Mouse (Mus musculus) lung, postnatal 4 days (tissue): Measurements from ENCODE around the gene Clpx.
"Not testable (repeated sequence)": the region's sequence is repeated elsewhere in the genome, so short reads cannot be mapped to it uniquely, and the experiment has no call there.

Source experiments
- DNase-seq, 2 experiments: peaks; one replicate each; pipeline ENCODE4 v3.0.0; 2021

The Clpx gene

DNA sequence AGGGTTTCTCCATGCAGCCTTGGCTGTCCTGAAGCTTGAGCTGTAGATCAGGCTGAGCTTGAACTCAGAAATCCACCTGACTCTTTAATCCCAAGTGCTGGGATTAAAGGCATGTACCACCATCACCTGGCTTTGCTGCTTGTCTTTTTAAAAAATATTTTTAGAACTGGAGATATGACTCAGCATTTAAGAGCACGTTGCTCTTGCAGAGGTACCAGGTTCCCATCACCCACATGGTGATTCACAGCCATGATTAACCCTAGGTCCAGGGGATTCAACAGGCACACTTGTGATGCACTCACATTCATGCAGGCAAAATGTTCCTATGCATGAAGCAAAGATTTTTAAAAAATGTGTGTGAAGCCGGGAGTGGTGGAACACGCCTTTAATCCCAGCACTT lies 1.6 kb upstream of the Clpx start:
- DNase-seq: no peak

DNA sequence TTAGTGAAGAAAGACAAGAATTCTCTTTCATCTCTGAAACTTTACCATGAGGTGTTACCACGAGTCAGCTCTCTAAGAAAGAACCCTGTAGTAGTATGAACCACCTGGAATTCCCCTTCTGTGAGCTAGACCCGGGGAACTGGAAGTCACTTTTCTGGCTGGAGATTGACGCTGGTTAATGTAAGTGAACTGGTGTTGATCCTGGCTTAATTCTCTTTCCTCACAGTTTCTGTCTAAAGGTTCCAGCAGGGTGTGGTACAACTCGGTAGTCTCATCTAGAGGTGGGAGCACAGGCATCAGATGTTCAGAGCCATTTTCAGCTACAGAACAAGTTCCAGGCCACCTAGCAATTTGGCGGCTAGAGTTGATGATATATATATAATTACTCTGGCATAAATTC lies 941 bp upstream of the Clpx start:
- no peak for DNase-seq

DNA sequence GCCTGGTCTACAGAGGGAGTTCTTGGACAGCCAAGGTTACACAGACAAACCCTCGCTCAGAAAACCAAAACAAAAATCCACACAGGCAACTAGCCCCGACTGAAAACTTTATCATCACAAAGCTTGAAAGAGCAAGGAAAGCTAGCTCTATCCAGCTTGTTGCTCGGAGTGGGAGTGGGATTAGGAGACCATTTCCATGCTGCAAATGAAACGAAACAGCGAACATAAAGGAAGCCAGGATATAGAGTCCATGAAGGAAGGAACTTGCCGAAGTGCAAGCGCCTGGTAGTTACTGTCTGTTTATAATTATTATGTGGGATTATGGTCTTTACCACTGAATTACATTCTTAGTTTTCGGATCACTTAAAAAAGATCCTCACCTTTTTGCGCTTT lies 484 bp upstream of the Clpx start:
- DNase-seq: peak in 1 of 2 experiments; percentile 11

DNA sequence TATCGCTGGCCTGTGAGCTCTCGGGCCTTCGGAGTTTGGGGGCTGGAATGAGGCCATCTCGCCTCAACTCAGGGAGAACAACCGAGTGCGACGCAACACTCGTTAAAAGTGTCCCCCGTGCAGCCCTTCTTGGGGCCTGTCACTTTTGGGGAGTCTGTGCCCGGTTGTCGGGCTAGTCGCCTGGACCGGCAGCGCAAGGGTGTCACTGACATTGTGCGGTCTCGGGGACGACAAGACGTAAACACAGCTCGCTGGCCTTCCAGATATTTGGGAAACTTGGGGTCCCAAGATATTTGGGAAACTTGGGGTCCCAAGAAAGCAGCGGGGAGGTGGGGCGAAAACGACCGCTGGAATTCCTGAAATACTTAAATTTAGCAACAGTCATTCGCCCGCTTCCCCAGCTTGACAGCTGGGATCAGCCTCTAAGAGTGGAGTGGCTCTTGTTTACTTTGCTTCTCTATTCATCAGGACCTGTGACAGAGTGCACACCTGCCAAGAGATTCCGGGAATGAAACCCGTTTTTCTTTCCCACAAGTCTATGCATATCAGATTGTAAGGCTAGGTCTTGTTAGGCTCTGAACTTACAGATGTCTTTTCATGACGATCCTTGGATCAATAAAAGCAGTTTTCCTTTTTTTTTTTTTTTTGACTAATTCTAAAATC lies 787 bp downstream of the Clpx start:
- no peak for DNase-seq

DNA sequence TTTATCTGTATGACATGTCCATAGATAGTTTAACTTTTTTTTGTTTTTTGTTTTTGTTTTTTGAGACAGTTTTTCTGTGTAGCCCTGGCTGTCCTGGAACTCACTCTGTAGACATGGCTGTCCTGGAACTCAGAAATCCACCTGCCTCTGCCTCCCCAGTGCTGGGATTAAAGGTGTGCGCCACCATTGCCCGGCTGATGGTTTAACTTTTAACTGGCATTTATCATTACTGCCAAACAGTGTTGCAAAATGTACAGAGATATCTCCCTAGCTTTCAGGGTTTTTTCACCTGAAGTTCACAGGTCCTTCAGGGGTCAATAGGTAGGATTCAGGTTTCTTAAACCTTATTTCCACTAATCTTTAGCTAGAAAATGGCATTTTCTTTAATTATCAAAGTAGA lies 3.0 kb downstream of the Clpx start:
- no peak for DNase-seq

DNA sequence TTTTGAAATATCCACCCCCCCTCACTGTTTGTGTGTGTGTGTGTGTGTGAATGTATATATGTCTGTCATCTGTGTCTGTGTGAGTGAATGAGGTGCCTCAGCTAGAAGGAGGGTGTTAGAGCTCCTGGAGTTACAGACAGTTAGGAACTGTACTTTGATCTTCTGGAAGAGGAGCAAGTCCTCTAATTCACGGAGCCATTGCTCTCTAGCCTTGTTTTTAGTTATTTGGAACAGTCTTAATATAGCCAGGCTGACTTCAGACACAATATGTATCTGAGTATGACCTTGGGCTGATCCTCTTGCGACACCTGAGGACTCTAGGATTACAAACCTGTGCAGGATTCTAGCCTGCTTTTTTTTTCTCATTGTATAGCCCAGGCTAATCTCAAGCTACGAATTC lies 4.7 kb downstream of the Clpx start:
- no peak for DNase-seq

DNA sequence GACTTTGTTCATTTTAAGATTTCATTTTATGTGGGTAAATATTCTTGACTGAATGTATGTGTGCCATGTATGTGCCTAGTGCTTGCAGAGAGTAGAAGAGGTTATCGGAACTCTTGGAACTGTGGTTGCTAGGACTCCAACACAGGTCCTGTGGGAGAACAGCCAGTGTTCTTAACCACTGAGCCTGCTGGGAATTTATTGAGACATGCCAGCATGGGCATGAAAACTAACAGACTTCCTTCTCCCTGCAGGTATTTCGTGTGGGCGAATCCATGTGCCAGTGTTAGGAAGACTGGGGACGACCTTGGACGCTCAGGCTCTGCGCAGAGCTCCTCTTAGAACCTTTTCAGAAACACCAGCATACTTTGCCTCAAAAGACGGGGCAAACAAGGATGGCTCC lies 5.6 kb downstream of the Clpx start:
- no peak for DNase-seq

DNA sequence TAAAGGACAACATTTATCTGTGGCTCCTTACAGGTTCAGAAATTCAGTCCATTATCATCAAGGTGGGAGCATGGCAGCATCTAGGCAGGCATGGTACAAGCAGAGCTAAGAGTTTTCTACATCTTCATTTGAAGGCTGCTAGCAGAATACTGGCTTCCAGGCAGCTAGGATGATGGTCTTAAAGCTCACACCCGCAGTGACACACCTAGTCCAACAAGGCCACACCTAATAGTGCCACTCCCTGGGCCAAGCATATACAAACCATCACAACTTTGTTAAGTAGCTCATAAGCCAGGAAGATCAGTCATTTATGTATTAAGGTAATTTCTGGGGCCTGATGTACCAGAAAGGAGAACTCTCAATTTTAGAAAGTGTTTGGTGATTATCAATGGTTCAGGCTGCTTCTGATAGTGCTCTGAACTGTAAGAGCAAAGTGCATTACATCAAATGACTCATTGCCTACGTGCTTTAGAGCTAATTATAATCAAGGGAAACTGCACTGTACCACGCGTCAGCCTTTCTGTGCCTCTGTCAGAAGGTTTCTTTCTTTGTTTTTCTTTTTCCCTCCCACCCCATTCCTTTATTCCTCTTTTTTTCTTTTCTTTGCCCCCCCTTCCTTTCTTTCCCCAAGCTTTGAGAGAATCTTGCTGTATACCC lies 8.4 kb downstream of the Clpx start:
- no peak for DNase-seq

DNA sequence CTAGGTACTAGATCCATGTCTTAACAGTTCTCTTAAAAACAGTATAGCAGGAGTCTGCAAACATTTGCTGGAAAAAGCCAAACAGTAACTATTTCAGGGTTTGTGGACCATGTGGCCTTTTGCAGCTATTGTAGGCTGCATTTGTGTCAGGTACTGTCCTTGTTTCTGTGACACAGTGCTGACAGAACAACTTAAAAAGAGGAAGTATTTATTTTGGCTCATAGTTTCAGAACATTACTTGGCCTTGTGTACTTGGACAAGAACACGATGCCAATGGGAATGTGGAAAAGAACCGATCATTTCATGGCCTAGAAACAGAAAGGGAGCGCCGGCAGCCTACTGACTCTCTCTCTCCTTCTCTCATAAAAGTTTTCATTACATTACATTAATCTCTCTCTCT lies 9.5 kb downstream of the Clpx start:
- no peak for DNase-seq

DNA sequence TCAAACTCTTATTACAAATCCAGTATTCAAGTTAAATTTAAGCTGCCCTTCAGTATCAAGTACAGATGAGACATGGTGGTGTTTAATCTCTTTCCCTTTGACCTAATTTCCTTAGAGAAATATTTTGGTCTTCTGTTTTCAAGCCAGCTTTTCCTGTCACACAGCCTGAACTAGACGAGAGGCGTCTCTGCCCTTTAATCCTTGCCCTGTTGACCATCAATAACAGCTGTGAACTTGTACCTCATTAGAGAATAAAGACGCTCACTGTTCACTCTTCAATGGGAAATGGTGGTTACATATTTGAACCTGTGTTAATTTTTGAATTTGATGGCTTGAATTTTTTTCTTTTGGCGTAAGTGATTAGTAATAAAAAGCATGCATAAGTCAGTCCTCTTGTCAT lies 10.2 kb downstream of the Clpx start:
- no peak for DNase-seq

DNA sequence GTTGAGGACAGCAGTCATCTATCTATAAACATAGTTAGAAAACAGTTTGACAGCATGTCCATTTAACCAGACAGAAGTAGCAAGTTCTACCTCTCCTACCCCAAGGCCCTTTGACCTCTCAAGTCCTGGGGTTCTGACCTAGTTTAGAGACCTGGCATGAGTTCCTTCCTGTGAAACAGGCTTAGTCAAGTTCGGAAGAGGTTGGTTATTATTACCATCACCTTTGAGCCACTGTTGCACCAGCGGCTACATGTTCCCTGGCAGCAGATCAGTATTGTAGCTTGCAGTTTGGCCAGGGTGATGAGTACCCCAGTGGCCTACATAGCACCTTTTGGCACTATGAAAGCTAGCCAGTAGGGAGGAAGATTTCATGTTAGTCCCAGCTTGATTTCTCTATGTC lies 12.6 kb downstream of the Clpx start:
- DNase-seq: no peak

DNA sequence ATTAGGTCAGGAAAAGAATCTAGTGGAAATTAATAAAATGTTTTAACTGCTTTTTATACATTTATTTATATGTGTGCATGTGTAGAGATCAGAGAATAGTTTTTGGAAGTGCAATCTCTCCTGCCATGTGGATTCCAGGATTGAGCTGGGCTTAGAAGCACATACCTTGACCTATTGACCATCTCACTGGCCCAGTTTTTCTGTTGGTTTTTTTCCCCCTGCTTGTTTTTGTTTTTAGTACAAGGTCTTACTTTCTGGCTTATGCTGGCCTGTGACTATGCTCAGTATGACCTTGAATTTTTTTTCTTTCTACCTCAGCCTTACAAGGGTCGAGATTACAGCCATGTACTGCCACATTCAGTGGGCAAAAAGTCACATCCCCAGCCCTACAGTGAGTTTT lies 14.0 kb downstream of the Clpx start:
- no peak for DNase-seq

DNA sequence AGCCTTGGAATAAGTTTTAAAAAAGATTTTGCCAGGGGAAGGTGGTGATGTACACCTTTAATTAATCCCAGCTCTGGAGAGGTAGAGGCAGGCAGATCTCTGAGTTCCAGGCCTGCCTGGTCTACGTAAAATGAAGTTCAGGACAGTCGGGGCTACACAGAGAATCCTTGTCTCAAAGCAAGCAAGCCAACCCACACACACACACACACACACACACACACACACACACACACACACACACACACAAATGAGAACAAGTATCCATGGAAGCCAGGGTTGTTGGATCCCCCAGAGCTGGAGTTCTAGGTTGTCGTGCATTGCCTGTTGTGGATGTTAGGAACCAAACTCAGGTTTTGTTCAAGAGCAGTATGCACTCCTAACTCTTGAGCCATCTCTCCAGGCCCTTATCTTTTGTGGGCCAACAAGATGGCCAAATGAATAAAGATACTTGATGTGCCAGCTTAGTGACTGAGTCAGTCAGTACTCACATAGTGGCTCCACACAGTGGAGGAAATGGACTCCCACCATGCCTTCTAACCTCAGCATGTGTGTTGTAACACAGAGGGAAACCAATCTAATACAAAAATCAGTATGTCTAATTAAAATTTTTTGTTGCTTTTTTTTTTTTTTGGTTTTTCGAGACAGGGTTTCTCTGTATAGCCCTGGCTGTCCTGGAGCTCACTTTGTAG lies 18.8 kb downstream of the Clpx start:
- DNase-seq: no peak

DNA sequence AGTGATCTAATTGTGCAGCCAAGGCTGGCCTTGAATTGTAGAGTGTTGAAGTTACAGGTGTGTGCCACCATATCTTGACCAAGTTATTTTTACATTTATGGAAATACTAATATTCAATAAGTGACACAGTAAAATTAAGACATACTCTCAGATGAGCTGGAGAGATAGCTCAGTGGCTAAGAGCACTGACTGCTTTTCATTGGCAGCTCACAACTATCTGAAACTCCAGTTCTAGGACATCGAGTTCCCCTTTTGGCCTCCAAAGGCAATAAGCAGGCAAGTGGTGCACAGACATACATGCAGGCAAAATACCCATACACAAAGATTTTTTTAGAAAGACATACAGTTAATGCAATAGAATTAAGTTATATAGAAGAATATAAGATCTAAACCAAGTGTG lies 19.8 kb downstream of the Clpx start:
- no peak for DNase-seq

DNA sequence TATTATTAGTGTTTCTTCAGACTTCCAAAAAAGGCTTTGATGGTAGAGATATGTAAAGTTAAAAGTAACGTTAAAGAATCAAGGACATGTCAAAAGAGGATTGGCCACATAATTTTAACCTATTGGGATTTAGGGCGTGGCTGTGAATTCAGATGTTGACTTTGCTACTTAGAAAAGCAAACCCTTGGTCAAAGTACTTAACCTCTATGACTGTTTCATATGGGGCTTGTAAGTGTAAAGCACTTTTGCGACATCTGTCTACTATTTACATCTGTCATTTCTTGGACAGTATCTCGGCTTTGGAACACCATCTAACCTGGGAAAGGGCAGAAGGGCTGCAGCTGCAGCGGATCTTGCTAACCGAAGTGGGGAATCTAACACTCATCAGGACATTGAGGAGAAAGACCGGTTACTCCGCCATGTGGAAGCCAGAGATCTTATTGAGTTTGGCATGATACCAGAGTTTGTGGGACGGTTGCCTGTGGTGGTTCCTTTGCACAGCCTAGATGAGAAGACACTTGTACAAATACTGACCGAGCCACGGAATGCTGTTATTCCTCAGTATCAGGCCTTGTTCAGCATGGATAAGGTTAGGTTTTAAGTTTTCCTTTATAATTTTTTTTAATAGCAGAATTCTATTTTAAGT lies 28.3 kb downstream of the Clpx start:
- no peak for DNase-seq

DNA sequence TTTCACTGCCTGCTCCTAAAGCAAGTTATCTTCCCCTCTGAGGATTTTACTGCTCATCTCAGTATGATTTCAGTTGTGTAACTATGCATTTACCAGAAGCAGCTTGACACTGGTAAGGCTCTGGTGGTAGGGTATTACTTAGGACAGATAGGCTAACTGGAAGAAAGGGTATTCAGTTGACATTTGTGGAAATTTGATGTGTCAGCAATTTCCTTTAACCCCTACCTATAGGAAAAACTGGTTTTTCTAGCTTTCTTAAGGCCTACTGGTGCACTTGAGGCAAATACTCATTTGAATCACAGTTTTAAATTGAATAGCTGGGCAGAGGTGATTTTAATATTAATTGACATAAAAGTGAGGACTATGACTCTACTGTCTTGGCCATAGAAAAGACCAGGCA lies 31.9 kb downstream of the Clpx start:
- DNase-seq: no peak

DNA sequence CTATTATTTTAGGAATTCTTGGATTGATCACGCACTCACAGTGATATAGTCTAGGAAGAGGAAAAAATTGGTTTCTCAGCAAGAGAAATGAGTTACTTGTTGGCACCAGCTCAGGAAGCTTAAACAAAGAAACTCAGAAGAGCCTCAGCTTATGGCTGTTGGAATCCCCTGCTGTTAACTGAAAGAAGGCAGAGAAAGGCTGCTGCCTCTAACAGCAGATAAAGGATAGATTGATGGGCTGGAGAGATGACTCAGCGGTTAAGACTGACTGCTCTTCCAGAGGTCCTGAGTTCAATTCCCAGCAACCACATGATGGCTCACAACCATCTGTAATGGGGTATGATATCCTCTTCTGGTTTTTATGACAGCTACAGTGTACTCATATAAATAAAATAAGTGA lies 33.3 kb downstream of the Clpx start:
- no peak for DNase-seq

DNA sequence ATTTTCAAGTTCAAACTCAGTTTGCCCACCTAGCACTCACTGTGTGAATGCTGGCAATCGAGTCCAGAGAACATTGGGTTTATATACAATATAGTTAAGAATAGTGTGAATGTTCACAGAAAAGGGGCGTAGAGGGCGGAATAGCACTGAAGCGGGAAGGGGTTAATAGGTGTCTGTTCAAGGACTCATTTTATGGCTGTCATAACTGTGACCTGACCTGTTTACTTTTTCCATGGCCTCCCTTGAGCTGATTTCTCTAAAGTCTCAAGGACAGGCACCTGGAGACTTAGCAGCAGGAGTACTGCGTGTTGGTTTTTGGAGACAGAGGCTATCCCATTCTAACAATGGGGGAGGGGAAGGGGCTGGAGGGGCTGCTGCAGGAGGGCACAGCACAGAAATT lies 39.9 kb downstream of the Clpx start:
- no peak for DNase-seq

DNA sequence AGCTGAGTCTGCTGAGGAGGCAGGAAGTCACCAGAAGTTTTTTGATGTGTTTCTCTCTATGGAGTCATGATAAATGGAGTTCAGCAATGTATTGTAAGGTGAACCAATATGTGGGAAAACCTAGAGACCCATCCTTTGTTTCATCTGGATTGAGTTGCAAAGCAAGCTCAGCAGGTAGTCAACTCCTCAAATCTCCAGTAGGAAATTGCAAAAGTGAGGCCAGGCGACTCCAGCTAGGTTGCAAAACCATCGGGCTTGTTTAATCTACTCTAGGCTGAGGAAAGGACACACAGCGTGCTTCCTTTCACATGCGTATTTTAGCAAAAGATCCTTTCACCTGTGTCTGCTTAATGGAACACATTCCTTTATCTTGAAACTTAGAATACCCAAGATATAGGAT lies 45.1 kb downstream of the Clpx start:
- no peak for DNase-seq

DNA sequence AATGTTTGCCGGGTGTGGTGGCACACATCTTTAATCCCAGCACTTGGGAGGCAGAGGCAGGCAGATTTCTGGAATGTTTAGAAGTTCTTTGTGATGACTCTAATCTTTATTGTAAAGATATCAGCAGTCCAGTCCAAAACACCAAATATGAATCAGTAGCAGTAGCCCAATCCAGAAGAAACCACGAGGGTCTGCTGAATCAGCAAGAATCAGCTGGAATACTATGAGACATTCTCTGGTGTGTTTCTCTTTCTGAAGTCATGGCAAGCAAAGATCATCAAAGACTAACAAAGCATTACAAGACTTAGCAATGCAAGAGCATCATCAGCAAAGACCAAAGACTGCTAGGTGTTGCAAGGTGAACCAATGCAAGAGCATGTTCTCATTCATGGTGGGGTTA lies 46.4 kb downstream of the Clpx start:
- no peak for DNase-seq

DNA sequence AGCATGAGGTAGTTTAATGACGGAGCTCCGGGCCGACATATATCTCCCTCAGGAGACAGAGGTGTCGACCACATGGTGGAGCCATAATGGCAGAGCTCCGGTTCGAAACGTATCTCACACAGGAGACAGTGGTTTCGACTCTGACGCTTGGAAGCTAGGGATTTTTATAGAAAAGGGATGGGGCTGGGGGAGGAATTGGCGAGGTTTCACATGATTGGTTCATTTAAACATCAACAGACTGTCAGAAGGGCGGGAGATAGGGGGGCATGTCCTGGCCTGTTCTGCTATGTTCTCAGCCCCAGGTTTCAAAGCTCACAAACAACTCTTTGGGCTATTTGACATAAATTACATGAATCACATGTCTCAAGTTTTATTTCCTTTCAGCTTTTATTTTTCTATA lies 51.4 kb downstream of the Clpx start:
- DNase-seq: not testable (repeated sequence)

DNA sequence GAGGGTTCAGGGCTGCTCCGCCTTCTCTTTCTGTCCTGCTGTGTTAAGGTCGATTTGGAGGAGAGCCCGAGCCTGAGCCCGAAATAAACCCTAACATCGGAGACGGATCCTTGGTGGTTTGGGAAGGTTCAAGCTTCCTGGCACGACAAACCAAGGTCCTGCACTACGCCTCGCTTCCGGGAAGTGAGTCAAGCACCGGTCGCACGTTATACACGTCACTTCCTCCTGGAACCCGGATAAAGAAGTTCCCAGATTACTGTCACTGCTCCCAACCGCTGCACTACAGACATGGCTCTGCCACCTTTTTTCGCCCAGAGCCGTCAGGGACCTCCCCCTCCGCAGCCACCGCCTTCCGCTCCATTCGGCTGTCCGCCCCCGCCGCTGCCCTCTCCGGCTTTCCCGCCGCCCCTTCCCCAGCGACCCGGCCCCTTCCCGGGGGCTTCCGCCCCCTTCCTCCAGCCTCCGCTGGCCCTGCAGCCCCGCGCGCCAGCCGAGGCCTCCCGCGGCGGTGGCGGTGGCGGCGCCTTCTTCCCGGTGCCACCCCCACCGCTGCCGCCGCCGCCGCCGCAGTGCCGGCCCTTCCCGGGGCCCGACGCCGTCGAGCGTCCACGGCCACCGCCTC lies 51.9 kb downstream of the Clpx start, which contains the start of gene Pdcd7:
Pdcd7 (plus strand) TSS at position 251 of the 622 bp plus-strand sequence.
- DNase-seq: peak; percentile 95

DNA sequence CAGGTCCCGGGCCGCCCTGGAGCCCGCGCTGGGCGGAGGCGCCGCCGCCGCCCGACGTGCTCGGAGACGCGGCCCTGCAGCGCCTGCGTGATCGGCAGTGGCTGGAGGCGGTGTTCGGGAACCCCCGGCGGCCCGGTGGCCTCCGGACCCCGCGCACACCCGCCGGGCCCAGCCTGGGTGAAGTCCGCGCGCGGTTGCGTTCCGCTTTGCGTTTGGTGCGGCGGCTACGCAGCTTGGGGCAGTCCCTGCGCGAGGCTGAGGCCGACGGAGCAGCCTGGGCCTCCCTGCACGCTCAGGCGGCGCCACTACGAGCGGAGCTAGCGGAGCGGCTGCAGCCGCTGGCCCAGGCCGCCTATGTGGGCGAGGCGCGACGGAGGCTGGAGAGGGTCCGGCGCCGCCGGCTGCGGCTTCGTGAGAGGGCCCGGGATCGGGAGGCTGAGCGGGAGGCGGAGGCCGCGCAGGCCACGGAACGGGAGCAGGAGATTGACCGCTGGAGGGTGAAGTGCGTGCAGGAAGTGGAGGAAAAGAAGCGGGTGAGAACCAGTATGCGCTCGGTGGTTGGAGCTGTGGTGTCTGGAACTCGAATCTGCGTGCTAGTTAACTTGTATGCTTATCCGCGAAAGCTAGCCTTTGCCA lies 52.5 kb downstream of the Clpx start:
- peak; percentile 66 to 71 for DNase-seq
